Mouse (Mus musculus) stomach, postnatal 0 days (tissue): ENCODE data around the gene Rab27a.

ENCODE experiments used
- CTCF ChIP-seq: IDR thresholded peaks from 2 replicates; pipeline ENCODE4 v1.5.1; 2016; ENCODE audit warnings: antibody characterized with exemption, low read depth, mild to moderate bottlenecking, moderate library complexity
- EP300 ChIP-seq: optimal IDR thresholded peaks from 2 replicates; pipeline ENCODE3; 2016; ENCODE audit warnings: antibody characterized with exemption

GRCm38 (mm10) chr9:73137341-73137886 lies 92.8 kb downstream of the Rab27a start:
- TF ChIP-seq CTCF (no peak), EP300 (no peak)
